Mouse (Mus musculus) thymus, postnatal 10 days (tissue): ENCODE measurements around the gene Xylb.
"Not testable (repeated sequence)": the region's sequence is repeated elsewhere in the genome, so short reads cannot be mapped to it uniquely, and the experiment has no call there.

ENCODE experiments used
- DNase-seq, 2 experiments: peaks; one replicate each; pipeline ENCODE4 v3.0.0; 2021; ENCODE audit warnings: low spot score in 2 of 2

The Xylb gene

DNA sequence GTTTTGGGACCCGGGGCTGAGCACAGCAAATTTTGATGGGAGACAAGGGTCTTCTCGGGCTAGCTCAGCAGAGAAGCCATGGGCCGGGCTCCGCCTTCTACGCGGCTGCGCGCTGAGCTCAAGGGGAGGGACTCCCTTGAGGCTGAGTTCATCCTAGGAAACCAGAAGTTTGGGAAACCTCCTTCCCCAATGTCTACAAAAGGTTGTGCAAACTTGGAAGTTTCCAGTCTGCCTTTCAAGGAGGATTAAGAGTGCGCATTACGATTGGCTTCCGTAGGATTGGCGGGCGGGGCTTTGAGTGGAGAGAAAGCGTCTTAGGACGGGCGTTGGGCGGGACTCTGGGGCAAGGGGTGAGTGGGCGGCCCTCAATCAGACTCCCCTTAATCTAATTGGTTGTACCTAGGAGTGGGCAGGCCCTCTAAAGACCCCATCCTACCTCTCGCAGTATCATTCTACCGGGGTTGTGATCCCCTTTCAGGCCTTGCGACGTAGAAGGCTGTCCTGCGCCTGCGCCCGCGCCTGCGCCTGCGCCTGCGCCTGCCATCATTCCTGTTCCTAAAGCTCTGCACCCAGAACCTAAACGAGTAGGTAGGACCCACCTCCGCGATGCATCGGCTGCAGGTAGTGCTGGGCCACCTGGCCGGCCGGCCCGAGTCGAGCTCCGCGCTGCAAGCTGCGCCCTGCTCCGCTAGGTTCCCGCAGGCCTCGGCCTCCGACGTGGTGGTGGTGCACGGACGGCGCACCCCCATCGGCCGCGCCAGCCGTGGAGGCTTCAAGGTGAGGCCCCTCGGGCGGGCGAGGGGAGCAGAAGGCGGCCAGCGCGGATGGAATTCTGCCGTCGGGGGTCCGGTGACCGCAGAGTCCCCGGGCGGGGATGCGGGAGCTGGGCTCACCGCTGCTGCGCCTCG is 16.0 kb upstream of the Xylb start, which contains the start of gene Myd88:
Myd88 (minus strand) TSS at position 503 of the 908 bp plus-strand sequence.
- DNase-seq, result peak; percentile 87 to 92

DNA sequence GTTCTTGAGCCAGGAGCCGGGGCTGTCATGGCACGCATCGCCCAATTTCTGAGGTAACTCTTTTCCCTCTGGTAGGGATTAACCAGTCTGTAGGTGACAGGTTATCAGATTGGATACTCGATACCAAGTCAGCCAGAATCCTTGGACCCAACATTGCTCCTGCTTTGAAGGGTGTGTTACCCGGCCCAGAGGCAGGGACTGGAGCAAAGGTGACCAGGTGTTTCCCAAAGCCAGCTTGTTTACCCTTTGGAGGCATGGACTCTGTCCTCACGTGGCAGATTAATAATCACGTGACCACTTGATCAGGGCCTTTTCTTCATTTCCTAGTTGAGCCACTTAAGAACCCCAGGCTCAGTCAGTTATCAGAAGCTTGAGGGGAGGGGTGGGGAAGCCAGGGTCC is 14.5 kb upstream of the Xylb start:
- no peak for DNase-seq

DNA sequence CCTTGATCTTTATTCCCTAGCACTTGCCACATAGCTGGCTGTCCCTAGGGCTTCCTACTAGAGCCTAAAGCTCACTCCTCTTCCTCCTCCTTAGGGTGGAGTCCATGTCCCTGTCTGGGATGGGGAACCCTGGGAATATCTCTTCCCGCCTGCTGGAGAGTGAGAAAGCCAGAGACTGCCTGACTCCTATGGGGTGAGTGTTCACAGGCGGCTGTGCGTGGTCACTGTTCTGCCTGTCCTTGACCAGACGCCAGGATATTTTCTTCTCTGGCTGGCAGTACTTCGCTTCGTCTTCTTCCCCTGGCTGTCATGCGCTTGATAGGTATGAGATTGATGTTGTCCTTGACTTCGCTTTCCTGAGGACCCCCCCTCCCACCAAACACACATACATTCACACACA is 10.8 kb upstream of the Xylb start:
- no peak for DNase-seq

DNA sequence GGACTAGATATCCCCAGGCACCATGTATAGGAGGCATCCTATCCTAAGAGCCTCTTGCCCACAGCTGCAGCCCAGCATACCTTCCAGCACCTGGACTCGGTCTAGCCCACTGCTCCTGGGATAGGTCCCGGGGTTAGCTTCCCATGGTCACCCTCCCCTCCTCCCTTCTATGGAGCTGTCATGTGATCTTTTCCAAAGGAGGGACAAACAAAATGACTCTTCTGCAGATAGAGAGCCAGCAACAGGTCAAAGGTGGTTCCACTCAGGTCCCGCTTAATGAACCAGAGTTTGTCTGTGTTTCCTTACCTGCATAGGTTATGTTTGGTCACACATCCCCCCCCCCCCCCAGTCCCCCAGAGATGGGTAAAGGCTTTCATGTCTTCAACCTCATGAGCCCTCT is 6.7 kb upstream of the Xylb start:
- DNase-seq, result no peak

DNA sequence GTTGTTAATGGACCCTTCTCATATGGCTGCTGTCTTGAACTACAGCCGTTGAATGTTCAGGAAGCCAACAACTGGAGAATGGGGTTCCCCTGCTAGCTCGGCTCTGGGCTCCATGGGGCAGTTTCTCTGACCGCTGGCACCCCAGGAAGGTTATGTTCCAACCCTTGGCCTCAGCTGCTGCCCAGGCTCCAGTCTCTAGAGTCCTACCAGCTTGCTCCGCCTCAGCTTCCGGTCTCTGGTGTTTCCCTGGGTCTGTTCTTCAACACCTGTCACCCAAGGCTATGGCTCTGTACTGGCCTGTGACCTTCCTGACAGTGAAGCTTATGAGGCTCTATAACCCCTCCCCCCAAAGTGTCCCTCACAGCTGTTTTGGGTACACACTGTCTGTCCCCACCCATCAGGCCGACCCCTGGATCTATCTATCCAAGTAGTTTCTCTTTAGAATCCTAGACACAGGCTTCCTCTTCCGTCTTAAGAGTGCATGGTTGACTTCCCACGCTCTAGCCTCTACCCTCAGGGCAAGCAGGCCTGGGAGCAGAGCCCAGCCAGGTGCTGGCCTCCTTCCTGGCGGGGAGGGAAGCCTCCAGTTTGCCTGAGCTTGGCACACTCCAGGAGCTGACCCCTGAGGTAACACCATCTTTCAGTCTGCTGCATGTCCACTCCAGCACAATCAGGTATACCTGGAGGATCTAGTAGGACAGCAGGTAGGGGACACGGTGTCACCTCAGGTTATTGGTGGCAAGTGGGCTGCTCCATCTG is 6.1 kb upstream of the Xylb start:
- no peak for DNase-seq

DNA sequence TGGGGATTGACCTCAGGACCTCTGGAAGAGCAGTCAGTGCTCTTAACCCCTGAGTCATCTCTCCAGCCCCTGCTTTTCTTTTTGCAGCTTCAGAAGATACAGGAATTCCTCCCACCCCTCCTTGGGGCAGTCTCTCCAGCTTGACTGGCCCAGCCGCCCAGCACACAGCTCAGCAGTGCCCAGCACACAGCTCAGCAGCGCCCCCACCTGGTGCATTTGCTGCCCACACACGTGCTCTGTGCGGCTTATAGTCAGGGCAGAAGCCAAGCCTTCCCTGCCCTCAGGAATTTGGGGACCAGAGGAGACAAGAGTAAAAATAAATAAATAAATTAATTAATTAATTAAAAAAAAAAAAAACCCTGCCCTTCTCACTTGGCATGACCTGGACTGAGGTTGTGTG is 5.1 kb upstream of the Xylb start:
- peak; percentile 32 to 78 for DNase-seq

DNA sequence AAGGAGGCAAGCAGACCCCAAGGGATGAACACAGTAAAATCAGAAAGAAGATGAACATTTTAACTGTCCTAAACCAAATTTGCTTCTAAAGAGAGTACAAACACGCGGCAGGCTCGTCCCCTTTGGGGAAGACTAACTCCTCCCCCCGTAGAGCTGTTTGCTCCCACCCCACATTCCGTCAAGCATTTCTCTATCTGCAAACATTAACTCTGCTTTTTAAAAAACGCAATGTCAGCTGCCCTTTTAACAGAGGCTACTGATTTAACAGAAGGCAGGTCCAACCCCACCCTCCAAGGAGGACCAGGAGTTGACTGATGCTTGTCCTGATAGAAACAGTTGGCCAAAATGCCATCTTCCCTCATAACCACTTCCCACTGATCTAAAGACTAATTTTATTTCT is 3.3 kb upstream of the Xylb start:
- DNase-seq, result no peak

DNA sequence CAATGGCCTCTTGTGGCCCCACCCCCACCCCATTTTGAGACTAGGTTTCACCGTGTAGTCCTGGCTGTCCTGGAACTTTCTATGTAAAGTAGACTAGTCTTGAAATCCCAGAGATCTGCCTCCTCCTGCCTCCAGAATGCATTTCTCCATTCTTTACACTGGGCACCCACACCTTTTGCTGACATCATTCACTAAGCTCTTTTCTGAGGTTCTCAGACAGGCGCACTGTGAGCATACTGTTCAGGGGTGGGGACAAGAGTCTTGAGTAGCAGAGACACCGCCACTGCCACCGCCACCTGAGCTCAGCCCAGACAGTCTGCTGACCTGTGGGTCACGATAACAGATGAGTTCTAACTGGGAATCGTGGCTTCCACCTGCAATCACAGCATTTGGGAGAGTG is 1.2 kb upstream of the Xylb start:
- DNase-seq, result no peak

DNA sequence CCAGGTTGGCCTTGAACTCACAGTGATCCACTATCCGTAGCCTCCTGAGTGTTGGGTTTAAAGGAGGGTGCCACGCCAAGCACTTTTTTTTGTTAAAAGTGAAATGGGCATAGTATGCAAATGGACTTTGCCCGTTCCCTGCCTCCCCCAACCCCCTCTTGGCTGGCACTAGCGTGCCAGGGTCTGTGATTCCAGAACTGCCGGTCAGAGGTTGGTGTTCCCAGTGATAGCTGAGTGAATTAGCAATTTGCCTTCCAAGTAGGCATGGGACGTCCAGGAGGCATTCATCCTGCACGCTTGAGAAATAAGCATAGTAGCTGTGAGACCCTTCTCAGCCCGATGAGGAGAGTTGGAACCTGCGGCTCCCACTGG is 863 bp downstream of the Xylb start:
- no peak for DNase-seq

DNA sequence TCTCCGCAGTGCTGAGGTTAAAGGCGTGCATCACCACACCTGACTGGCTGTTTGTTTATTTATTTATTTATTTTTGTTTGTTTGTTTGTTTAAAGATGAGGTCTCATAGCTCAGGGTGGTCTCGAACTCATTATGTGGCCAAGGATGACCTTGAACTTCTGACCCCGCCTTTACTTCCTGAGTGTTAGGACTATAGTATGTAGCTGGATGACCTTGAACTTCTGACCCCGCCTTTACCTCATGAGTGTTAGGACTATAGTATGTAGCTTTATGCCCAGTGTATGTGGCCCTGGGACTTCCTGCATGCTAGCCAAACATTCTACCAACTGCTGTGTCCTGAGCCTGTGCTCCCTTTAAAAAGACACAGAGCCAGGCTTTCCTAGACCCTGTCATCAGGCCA is 4.2 kb downstream of the Xylb start:
- no peak for DNase-seq

DNA sequence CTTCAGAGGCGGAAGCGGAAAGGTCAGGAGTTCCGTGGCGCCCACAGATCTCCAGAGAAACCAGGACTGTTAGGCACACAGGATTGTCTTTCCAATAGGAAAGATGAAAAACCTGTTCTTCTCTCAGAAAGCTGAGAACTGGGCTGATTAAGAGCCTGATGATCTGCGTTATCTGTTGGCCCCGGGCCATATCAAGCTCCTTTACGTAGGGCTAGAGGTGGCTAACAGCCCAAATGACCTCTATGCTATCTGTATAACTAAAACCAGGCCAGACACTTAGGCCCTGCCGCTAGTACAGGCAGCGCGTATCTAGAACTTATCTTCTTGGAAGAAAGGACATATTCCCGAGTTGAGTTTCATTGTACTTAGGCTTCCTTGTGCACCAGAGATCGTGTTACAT is 6.0 kb downstream of the Xylb start:
- DNase-seq, result no peak

DNA sequence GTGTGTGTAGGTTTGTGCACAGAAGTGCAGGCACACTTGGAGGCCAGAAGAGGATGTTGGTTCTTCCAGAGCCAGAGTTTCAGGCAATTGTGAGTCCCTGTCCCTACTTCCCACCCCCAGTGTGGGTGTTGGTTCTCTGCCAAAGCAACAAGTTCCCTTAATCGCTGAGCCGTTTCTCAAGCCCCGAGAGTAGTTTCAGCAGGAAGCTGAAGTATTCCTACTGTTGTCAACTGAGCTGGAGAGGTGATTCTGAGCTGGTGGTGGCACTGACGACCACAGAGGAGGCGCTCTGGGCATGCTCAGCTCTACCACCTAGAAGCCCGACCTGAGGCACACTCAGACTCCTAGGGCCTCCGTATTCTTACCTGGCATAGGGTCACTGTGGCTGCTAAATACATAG is 8.1 kb downstream of the Xylb start, which contains the start of gene Slc22a14:
Slc22a14 (minus strand) TSS at position 270 of the 400 bp plus-strand sequence.
- no peak for DNase-seq

DNA sequence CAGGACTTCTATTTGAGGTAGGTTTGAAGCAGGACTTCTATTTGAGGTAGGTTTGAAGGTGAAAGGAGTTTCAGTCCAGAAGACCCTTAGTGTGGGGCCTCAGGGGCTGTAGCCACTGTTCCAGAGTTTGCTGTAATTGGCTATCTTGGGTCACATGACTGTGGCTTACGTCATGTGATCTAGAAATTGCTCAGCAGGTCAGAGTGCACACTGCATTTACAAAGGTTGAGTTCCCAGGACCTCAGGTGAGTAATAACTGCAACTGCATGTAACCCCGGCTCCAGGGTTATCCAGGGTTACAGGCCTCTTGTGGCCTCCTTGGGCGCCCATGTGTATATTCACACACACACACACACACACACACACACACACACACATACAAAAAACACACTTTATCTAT is 11.2 kb downstream of the Xylb start:
- no peak for DNase-seq

DNA sequence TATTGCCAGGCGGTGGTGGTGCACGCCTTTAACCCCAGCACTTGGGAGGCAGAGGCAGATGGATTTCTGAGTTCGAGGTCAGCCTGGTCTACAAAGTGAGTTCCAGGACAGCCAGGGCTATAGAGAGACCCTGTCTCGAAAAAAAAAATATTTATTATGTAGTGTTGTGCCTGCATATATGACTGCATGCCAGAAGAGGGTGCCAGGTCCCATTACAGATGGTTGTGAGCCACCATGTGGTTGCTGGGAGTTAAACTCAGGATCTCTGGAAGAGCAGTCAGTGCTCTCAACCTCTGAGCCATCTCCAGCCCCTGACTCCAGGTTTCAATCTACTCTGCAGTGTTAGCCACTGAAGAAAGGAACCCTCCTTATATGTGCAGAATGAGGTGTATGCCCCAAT is 13.6 kb downstream of the Xylb start:
- not testable (repeated sequence) for DNase-seq

DNA sequence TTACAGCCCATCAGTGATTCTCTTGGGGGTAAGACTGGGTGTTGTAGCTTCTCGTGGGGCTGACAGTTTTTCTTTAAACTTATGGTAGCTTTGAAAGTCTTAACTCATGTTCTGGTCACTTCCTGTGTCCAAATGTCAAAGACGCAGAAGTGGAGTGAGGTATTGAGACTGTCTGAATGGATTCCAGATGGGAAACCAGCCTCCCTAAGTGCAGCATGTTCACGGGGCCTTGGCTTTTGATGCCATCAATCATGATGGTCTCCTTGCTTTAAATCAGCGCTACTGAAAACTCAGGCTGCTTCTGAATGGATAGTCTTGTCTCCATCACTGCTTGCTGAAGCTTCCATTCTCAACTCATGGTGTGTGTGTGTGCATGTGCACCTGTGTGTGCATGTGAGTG is 14.1 kb downstream of the Xylb start:
- no peak for DNase-seq

DNA sequence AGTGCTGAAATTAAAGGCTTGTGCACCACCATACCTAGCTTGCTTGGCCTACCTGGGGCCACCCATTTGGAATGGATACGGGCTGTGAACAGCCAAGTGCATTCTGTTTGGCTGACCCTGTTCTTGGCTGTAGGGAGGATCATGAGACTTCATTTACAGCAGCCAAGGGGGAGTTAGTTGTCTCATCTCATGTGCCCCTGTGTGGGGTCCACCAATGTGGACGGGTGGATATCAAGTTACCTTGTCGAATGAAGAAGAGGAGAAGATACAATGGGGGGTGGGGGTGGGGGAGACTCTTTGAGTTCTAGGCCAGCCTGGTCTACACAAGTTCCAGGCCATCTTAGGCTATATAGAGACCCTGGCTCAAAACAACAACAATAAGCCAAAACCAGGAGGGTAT is 17.8 kb downstream of the Xylb start:
- no peak for DNase-seq

DNA sequence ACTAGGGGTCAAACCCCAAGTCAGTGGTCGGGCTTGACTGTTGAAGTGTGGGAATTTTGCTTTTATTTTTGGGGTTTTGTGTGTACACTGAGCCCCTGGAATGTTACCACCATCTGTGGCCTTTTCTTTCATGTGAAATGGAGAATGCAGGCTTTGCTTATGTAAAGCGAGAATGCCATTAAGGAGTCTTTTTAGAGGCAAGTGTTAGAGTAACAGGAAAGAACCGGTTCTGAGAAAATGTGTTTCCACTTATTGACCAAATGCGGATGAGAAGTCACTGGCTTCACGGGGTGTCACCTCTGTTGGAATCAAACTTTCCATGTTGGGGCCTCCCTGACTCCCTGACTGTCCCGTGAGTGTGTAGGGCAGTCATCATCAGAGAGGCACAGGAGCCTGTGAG is 18.4 kb downstream of the Xylb start:
- DNase-seq, result no peak

DNA sequence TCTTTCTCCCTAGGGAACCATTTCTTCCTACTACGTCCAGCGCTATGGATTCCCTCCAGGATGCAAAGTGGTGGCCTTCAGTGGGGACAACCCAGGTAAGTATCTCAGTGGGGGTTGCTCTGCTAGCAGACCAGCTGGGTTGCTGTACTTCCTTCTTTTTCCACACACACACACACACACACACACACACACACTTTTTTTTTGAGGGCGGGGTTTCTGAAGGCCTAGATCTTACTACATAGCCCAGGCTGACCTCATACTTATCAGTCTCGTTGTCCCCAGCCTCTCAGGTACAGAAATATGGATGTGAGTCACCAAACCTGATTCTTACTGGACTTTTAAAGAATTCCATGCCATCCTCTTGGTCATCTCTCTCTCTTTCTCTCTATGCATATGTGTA is 21.1 kb downstream of the Xylb start:
- no peak for DNase-seq

DNA sequence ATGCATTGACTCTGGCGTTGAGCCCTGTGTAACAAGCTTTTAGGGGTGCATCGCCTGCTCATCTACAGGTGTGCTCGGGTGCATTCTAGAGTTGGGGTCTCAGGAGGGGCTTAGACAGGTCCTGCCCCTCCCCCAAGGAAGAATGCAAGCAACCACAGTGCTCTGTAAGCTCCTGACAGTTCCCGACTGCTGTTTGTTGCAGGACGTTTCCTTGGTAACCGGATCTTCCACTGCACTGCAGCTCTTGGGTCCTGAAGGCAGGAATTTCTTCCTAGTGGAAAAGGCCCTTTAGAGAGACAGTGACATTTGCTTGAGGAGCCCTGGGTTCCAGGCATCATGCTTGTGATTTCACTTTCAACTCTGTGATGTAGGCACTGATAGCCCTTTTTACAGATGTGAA is 25.4 kb downstream of the Xylb start:
- DNase-seq, result no peak

DNA sequence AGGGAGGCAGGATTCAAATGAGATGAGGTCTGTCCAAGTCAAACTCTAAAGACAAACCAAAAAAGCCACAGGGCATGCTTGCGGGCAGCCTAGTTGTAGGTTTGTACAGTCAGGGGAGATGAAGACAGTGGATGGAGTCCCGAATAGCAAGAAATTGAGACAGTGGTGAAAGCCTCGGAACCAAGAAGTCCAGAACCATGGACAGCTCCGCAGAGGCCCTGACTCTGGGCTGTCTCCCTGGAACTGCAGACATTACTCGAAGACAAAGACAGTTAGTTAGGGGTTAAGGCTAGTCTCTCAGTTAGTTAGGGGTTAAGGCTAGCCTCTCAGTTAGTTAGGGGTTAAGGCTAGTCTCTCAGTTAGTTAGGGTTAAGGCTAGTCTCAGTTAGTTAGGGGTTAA is 31.8 kb downstream of the Xylb start:
- no peak for DNase-seq

DNA sequence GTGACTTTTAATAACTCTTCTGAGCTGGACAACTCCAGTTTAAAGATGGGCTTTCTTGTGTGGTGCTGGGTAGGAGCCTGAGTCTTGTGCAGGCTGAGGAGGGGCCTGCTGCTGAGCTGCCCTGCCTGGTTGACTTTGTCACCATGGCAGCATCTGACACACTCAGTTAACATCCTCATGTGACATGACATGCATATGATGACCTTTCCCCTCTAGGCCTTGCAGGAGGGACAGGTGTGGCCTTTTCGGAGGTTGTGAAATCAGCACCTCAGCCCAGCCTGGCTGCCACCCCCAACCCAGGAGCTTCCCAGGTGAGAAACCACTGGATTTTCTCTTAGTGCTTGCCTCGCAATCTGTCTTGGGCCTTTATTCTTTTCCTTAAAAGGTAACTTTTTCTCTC is 33.0 kb downstream of the Xylb start:
- no peak for DNase-seq

DNA sequence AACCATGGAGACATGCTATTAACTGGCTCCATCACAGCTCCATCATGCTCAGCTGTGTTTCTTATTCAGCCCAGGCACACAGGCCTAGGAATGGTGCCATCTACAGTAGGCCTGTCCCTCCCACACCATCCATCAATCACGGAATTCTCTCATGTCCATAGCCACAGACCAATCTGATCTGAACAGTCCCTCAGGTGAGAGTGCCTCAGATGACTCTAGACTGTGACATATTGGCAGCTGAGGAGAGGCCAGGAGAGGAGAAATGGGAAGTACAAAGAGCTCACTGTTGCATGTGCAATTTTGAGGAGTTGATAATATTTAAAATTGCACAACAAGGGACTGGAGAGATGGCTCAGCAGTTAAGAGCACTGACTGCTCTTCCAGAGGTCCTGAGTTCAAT is 37.6 kb downstream of the Xylb start:
- no peak for DNase-seq

DNA sequence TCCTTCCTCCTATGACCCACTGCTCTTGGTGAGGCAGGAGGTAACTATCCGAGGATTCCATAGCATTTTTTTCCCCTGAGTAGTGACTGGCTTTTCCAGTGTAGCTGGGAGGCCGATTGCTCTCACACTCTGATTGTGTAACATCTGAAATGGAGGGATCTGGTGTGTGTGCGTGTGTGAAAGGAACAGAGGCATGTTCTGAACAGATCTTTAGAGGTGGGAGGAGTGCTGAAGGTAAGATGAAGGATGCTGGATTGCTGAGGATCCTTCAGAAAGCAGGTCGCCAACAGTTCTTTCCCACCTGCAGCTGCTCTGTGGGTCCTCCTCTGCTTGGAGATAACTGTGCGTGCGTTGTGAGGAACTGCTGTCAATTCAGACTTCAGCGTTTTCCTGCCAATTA is 44.2 kb downstream of the Xylb start:
- DNase-seq, result no peak
